18 mouse cellular contexts compared by ENCODE assay signal in the genomic region with DNA sequence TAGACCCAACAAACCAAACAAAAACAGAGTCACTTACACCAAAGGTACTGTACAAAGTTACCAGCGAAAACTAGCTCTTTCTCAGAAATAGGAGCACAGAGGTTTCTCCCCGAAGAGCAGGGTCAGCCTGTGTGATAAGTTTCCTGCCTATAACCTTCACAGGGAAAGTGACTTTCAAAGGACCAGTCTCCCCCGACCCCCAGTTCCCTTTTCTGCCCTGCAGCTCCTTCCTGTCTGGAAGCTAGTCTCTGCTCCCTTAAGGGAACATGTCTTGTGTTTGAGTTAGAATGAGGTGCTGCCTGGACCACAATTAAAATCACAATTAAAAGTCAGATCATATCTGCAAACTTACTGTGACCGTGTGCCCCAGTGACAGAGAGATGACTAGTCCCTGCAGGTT.
"Had no signal": no experiment of that assay in that cellular context is flagged by ENCODE, and none has a peak within 500 bp of the region (broad histone marks: within the 10 kb centered on the region; RNA-seq: fewer than 3 reads in every experiment).

No protein-coding gene starts in this region.

- H3K9me3 ChIP-seq: liver, embryonic 15.5 days; midbrain, embryonic 10.5 days; neural tube, embryonic 12.5 days had no signal

- H3K9ac ChIP-seq: limb, embryonic 13.5 days; liver, embryonic 15.5 days; neural tube, embryonic 12.5 days had no signal

- H3K27me3 ChIP-seq: limb, embryonic 13.5 days; liver, embryonic 15.5 days; neural tube, embryonic 12.5 days had no signal

- ATAC-seq: lung, postnatal 0 days had no signal

- DNase-seq: kidney, adult 11 months; kidney, adult 9 months; kidney, postnatal 4 days; left cerebral cortex, postnatal 4 days; lung, adult 2 months; midbrain, embryonic 14.5 days; retina, postnatal 1 day; right cerebral cortex, postnatal 14 days had no signal

- H3K36me3 ChIP-seq: limb, embryonic 13.5 days; liver, embryonic 15.5 days; midbrain, embryonic 10.5 days; neural tube, embryonic 12.5 days had no signal

- H3K4me2 ChIP-seq: limb, embryonic 13.5 days; liver, embryonic 15.5 days; neural tube, embryonic 12.5 days had no signal

- H3K4me3 ChIP-seq: layer of hippocampus, adult 2 months; limb, embryonic 13.5 days; liver, embryonic 15.5 days; midbrain, embryonic 10.5 days; myocyte; neural tube, embryonic 12.5 days had no signal

- H3K27ac ChIP-seq: kidney, postnatal 0 days; layer of hippocampus, adult 2 months; limb, embryonic 13.5 days; liver, embryonic 15.5 days; macrophage; midbrain, embryonic 10.5 days; neural tube, embryonic 12.5 days; stomach, postnatal 0 days had no signal
